Mouse (Mus musculus) embryonic facial prominence, embryonic 14.5 days (tissue): Measurements from ENCODE around the gene Srd5a1. TPM values are rescaled to one million over a fixed set of nuclear protein-coding genes. Genes with fewer than 3 reads are reported as not detected.

ENCODE experiments used
- ATAC-seq: fragments of 200-750 bp; cut with Nextera tagmentation; 2 replicates; pipeline ENCODE4 v1.8.0; 2017; ENCODE audit warnings: low read depth, moderate number of reproducible peaks, moderate TSS enrichment
- DNase-seq: peaks from one replicate; pipeline ENCODE4 v3.0.0-alpha.2; 2015; ENCODE audit warnings: low spot score
- H3K27ac ChIP-seq: fragments of 300-500 bp; sonication (generic); replicated peaks from 2 replicates; pipeline ENCODE4 v1.5.1; 2014; ENCODE audit warnings: low read depth, mild to moderate bottlenecking, low read length, moderate library complexity
- H3K27me3 ChIP-seq: fragments of 300-500 bp; sonication (generic); replicated peaks from 2 replicates; pipeline ENCODE4 v1.6.1; 2014; ENCODE audit warnings: low read length; ENCODE audit not compliant: control insufficient read depth, insufficient read depth
- H3K36me3 ChIP-seq: fragments of 300-500 bp; sonication (generic); 2 replicates; pipeline ENCODE4 v1.6.1; 2014; ENCODE audit warnings: low read length, mixed read lengths; ENCODE audit not compliant: control insufficient read depth, insufficient read depth
- H3K4me1 ChIP-seq: fragments of 300-500 bp; sonication (generic); 2 replicates; pipeline ENCODE4 v1.6.1; 2014; ENCODE audit warnings: antibody characterized with exemption, low read length; ENCODE audit not compliant: control insufficient read depth, insufficient read depth
- H3K4me2 ChIP-seq: fragments of 300-500 bp; sonication (generic); 2 replicates; pipeline ENCODE4 v1.6.1; 2014; ENCODE audit warnings: low read depth, mild to moderate bottlenecking, low read length, moderate library complexity, mixed read lengths
- H3K4me3 ChIP-seq: fragments of 300-500 bp; sonication (generic); 2 replicates; pipeline ENCODE4 v1.5.1; 2014; ENCODE audit warnings: low read depth, mild to moderate bottlenecking, low read length
- H3K9ac ChIP-seq: fragments of 300-500 bp; sonication (generic); 2 replicates; pipeline ENCODE4 v1.6.1; 2014; ENCODE audit warnings: low read depth, mild to moderate bottlenecking, low read length, moderate library complexity, mixed read lengths
- H3K9me3 ChIP-seq: fragments of 300-500 bp; sonication (generic); 2 replicates; pipeline ENCODE4 v1.6.1; 2016; ENCODE audit warnings: low read length; ENCODE audit not compliant: control insufficient read depth
- WGBS: fragments of 180-500 bp; shearing (Covaris S2); extraction: QIAGEN DNeasy Blood & Tissue Kit; methylation state at CpG from one replicate; pipeline ENCODE4 v1.1.7; 2014; 5-methylcytosine and 5-hydroxymethylcytosine counted together
- polyA plus RNA-seq: library from polyadenylated mRNA; unstranded; fragments of >200 nt; fragmentation: Nextera tagmentation; extraction: Ambion mirVana; gene quantifications from 2 replicates; pipeline ENCODE4 v1.2.1, GENCODE M21; 2014

The Srd5a1 gene
- polyA plus RNA-seq, result 25.9 and 27.6 TPM in 2 replicates

DNA sequence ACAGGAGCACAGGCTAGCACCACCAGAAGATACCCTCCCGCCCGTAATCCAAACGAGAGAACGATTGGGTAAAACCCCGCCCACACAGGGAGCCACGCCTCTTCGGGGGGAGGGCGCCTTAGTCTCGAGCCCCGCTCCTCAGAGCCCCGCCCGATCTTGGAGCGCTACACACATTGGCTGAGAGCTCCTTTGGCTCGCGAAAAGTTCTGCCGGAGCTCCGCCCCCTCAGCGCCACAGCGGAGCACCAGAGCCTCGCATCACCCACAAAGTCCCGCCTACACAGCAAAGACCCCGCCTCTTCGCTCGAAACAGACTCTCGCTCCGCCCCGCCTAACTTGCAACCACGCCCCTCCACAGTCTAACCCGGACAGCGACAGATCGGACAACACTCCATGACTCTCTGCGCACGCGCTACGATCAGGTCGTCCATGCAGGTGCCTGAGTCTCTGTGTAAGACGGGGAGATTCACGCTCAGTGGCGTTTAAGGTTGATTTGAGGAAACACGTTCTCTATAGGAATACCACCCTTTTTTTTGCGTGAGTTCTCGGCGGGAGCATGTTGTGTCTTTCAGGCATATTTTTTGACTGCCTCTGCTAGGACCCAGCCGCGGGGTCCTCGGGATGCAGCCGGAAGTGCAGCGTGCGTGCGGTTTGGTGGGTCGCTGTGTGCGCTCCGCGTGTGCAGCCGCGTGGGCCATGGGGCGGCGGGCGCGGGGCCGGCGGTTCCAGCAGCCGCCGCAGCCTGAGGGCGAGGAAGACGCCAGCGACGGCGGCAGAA lies at the start of gene Srd5a1:
Gene Srd5a1 (minus strand): TSS at position 45 of the 777 bp plus-strand sequence.
- Histone ChIP-seq H3K4me1 (peaks cover 4% of the 10 kb centered on the region; the same call in 1 of the 2 replicates), H3K9ac (peak within 1 kb of the TSS; percentile 91), H3K27me3 (no peaks in the 10 kb centered on the region), H3K4me3 (peak within 1 kb of the TSS; percentile 98), H3K36me3 (peaks cover 36% of the 10 kb centered on the region), H3K9me3 (no peaks in the 10 kb centered on the region), H3K4me2 (peak within 1 kb of the TSS; percentile 99), H3K27ac (peak within 1 kb of the TSS; percentile 30; the same call in 1 of the 2 replicates)
- under 1% methylated on average over 44 of the region's 69 CpGs for WGBS
- DNase-seq, result peak; percentile 100
- peak; percentile 99 for ATAC-seq

DNA sequence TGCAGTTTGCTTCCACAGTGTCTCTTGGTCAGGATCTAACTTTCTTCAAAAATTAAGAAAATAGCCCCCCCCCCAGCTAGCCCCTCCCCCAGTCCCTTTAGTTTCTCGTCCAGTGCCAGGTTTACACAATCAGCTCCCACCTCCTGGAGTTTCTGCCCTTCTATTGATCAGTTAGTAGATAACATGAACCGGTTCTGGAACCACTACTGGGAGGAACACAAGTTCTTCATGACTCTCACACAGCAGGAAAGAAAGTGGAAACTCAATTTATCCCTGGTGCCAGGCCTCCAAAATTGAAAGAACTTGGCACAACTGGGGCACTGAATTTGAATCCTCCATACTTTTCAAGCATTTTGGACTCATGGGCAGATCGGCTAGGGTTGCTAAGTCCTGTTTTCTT lies 43.3 kb upstream of the Srd5a1 start:
- WGBS, result 73% methylated on average over 3 of the region's 3 CpGs
- Histone ChIP-seq H3K27ac (no peak overlapping the region), H3K4me1 (no peaks in the 10 kb centered on the region), H3K9ac (no peak overlapping the region), H3K9me3 (no peaks in the 10 kb centered on the region), H3K4me3 (no peak overlapping the region), H3K4me2 (no peak overlapping the region), H3K27me3 (no peaks in the 10 kb centered on the region), H3K36me3 (no peaks in the 10 kb centered on the region)
- ATAC-seq, result no peak
- no peak for DNase-seq

DNA sequence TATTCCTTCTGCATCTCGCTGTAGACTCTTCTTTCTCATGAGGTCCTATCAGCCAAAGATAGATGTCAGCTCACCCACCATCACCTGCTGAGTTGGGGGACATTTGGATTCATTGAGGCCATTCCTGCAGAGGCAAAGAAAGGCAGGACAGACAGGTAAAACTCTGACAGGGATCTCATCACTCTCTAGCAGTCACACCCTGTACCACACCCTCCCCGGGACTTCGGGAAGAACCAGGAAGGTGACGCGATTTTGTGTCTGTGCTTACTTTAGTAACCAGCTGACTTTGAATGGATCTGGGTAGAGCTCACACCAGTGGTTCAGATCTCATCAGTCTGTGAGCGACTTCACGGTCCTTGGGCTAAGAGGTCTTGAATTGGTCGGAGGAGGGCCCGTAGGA lies 35.2 kb upstream of the Srd5a1 start:
- Histone ChIP-seq H3K9ac (no peak overlapping the region), H3K4me1 (no peaks in the 10 kb centered on the region), H3K36me3 (no peaks in the 10 kb centered on the region), H3K27ac (no peak overlapping the region), H3K9me3 (no peaks in the 10 kb centered on the region), H3K4me2 (no peak overlapping the region), H3K27me3 (no peaks in the 10 kb centered on the region), H3K4me3 (no peak overlapping the region)
- ATAC-seq, result no peak
- WGBS, result 83% methylated on average over 9 of the region's 9 CpGs
- no peak for DNase-seq

DNA sequence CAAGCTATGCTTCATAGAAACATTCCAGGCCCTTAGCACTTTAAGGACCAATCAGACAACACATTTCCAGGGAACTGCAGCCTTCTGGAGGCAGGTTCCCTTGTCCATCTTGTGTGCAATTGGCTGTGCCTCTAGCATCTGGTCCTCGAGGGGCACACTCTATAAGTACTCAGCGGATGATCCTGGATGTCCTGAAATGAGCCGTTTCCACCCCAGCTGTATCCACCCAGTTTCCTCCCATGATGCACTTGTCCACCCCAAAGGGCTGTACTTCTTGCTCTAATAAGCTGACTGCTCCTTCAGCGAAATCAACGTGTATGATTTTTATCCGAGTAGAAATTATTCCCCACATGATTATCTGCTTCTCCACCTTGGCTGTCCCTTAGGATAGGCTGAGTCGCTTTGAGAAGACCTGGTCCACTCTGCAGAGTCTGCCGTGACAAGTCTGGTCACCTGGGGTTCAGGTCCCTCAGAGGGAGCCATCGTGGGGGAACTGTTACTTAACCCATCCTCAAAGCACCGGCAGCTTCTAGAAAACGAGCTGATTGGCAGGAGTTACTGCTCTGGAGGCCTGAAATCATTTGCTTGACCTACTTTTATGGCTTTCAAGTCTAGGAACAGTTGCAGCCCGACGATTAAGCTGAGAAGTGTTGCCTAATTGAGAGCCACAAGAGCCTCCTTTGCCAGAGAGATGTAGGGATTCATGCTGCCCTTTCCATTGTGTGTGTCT lies 34.6 kb upstream of the Srd5a1 start:
- no peak overlapping the region for H3K27ac ChIP-seq

DNA sequence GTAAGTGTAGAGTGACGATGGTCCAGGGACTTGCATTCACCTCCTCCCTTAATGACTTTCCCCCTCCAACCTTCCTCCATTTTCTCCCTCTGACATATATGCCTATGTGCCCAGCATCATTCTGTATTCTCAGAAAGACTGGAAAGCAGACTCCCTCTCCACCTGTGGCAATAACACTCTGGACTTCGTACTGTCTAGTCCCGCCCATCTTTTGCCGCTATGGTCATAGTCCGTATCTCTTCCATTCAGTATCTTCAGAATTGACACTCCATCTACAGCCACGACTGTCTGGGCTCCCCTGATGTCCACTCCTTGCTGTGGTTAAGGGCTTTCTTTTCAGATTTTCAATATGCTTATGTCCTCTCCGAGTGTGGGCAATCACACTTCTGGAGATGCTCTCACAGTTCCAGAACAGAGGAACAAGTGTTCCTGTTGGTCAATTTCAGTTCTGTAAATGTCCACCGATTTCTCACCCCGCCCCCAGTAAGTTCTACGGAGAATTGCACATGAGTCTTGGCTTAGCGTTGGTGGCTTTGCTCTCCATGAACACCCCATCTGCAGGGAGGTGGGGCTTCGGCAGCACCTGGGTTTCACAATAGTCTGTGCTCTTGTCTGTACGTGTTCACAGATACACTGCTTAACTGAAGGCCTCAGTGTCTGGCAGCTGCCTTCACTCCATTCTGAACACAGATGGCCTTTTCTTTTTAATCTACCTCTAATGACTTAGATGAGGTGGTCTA lies 33.4 kb upstream of the Srd5a1 start:
- H3K9me3 ChIP-seq, result no peaks in the 10 kb centered on the region
- peaks cover 9% of the 10 kb centered on the region for H3K36me3 ChIP-seq
- H3K4me3 ChIP-seq, result no peak overlapping the region
- DNase-seq, result no peak
- WGBS, result 79% methylated on average over 13 of the region's 13 CpGs
- no peak overlapping the region for H3K4me2 ChIP-seq
- no peak overlapping the region for H3K9ac ChIP-seq
- no peak overlapping the region for H3K27ac ChIP-seq
- no peak for ATAC-seq
- no peaks in the 10 kb centered on the region for H3K27me3 ChIP-seq
- H3K4me1 ChIP-seq, result no peaks in the 10 kb centered on the region

More for the DNA sequence above, 34.6 kb upstream of the Srd5a1 start:
- ATAC-seq (peak; percentile 15; the same call in 1 of the 2 replicates), DNase-seq (no peak)
- Histone ChIP-seq H3K9me3 (no peaks in the 10 kb centered on the region), H3K4me3 (no peak overlapping the region), H3K36me3 (no peaks in the 10 kb centered on the region), H3K4me1 (no peaks in the 10 kb centered on the region), H3K9ac (no peak overlapping the region), H3K4me2 (no peak overlapping the region), H3K27me3 (no peaks in the 10 kb centered on the region)
- 78% methylated on average over 13 of the region's 13 CpGs for WGBS

DNA sequence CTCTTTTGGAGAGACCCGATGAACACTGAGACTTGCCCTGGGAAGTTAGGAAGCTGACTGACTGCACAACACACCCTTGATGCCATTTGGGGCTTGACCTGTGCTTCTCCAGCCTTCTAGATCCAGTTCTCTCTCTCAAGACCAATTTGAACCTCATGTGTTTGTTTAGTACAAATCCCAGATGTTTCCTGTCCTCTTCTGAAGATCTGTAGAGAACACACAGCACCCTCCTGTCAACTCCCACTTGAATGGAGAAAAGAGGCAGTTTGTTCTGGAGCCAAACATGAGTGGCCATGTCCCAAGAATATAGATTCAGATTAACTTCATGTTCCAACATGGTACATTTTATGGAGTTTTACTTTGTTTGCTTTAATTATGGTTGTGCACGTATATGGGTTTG lies 32.7 kb upstream of the Srd5a1 start:
- no peak overlapping the region for H3K4me3 ChIP-seq
- H3K27me3 ChIP-seq, result no peaks in the 10 kb centered on the region
- 82% methylated on average over 2 of the region's 2 CpGs for WGBS
- ATAC-seq (no peak), DNase-seq (no peak)
- H3K27ac ChIP-seq, result no peak overlapping the region
- H3K9ac ChIP-seq, result no peak overlapping the region
- H3K36me3 ChIP-seq, result peaks cover 16% of the 10 kb centered on the region
- H3K4me1 ChIP-seq, result no peaks in the 10 kb centered on the region
- H3K9me3 ChIP-seq, result no peaks in the 10 kb centered on the region
- no peak overlapping the region for H3K4me2 ChIP-seq

DNA sequence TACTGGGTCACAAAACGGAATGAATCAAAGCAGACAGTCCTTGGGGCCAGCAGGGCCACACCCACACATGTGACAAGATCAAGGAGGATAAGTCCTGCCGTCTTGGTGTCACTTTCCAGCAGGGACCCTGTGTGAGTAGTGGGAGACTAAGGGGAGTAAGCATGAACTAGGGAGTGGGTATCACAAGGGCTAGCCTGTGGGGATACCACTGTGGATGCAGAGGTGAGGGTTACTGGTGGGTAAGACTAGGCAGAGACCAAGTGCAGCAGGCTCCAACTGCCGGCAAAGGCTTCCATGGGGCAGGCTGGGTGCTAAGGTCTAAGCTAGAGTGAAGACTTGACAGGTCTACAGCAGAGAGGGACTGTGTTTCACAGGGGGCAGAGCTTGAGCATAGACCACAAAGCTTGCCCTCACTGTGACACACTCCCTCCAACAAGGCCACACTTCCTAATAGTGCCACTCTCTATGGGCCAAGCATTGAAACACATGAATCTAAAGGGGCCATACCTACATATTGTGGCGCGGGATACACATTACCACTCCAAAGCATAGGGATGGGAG lies 31.5 kb upstream of the Srd5a1 start:
- Histone ChIP-seq H3K36me3 (peaks cover 26% of the 10 kb centered on the region), H3K27ac (no peak overlapping the region), H3K4me2 (no peak overlapping the region), H3K4me3 (no peak overlapping the region), H3K27me3 (no peaks in the 10 kb centered on the region), H3K9me3 (no peaks in the 10 kb centered on the region), H3K9ac (no peak overlapping the region), H3K4me1 (no peaks in the 10 kb centered on the region)
- ATAC-seq (no peak), DNase-seq (no peak)
- 70% methylated on average over 5 of the region's 5 CpGs for WGBS

DNA sequence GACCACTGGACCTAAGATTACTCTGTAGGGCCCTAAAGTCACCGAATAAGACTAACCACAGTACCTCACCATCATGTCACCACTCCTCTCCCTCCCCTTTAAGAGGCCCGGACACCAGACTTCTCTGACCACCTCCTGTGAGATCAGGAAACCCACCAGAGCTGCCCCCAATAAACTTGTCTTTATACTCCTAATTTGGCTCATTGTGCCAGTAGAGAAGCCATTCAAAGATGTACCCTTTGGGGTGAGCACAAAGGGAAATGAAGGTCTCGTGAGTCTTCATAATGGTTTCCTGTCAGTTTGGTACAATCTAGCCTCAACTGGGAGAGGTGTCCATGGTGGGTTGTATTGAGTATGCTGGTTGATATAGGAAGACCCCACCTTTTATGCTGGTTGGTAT lies 29.8 kb upstream of the Srd5a1 start:
- no peak for DNase-seq
- H3K4me2 ChIP-seq, result no peak overlapping the region
- peaks cover 41% of the 10 kb centered on the region for H3K36me3 ChIP-seq
- ATAC-seq, result no peak
- no peaks in the 10 kb centered on the region for H3K27me3 ChIP-seq
- H3K27ac ChIP-seq, result no peak overlapping the region
- no peaks in the 10 kb centered on the region for H3K4me1 ChIP-seq
- H3K9ac ChIP-seq, result no peak overlapping the region
- H3K9me3 ChIP-seq, result no peaks in the 10 kb centered on the region
- WGBS, result 84% methylated on average over 3 of the region's 3 CpGs
- no peak overlapping the region for H3K4me3 ChIP-seq
